Mouse (Mus musculus): ENCODE data around the gene Gimap8. TPM values are rescaled to one million over a fixed set of nuclear protein-coding genes. Genes with fewer than 3 reads are reported as not detected.

Gimap8 gene
- polyA plus RNA-seq, 1 experiment = 22.2 TPM

DNA sequence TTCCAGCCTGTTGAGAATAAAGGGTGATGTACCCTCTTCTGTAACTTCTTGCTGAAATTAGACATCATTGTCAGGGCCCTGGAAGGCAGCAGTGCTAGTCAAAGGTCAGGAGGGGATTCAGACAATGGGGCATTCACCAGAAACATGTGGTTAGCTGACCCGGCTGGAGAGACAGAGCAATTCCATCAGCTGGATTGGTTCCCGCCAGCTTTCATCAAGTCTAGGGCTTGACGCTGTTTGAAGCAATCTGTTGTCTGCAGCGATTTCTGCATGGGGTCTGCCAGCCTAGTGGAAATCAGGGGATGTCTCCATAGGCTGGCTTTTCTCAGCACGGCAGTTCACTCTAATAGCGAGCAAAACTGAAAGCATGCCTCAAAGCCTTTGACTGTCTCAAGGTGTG is 10.5 kb upstream of the Gimap8 start:
- no peaks in the 10 kb centered on the region for H3K27me3 ChIP-seq (ENCODE audit: control insufficient read depth, insufficient read depth, low read length)
- 91% methylated on average over 6 of the region's 6 CpGs for WGBS
- no peak overlapping the region for H3K4me3 ChIP-seq (ENCODE audit: extremely low read depth, insufficient read depth, insufficient read length)
- TF ChIP-seq POLR2A (IDR thresholded peaks at IDR 0.05; ENCODE audit: low read depth, low read length) (no peak), CTCF (IDR thresholded peaks at IDR 0.05; ENCODE audit: extremely low read depth, insufficient read depth, insufficient read length, insufficient replicate concordance) (no peak)
- no peaks in the 10 kb centered on the region for H3K4me1 ChIP-seq (ENCODE audit: control insufficient read depth, insufficient read depth, insufficient read length)
- H3K36me3 ChIP-seq (ENCODE audit: control insufficient read depth, insufficient read depth, low read length) = no peaks in the 10 kb centered on the region
- H3K27ac ChIP-seq (ENCODE audit: insufficient read depth, low read length) = no peak overlapping the region
- no peak for DNase-seq (ENCODE audit: low read depth in 1 of 2, low spot score in 2 of 2)

DNA sequence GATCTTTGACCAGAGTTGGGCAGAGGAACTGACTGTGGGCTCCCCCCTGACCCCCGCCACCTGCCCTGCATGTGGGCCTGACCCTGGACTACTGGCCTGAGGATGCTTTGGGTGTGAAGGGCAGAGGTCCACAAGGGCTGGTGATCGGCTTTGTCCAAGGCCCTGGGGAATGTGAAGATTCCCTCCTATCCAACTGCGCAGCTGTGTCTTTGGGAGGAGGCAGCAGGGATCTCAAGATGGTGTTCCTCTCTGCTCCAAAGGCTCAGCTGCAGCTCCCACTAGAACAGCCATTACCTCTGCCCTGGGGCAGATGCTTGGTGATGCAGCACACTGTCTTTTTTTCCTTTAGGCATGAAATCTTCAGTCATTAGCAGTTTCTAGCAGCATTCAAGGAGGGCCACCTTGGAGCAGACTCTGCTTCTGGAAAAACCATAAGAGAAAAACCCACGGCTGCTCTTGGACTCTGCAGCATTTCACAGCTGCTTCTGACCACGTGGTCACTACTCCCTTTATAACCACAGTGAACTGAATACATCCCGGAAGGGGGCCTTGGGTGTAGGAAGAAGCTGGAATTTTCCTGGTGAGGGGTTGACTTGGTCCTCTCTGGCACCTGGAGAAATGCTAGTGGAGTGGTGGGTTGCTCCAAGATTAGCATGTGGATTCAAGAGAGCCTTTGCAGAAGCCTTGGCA is 9.1 kb upstream of the Gimap8 start:
- no peak for DNase-seq (ENCODE audit: low read depth in 1 of 2, low spot score in 2 of 2)
- Histone ChIP-seq H3K4me1 (ENCODE audit: control insufficient read depth, insufficient read depth, insufficient read length) (no peaks in the 10 kb centered on the region), H3K4me3 (ENCODE audit: extremely low read depth, insufficient read depth, insufficient read length) (no peak overlapping the region), H3K27me3 (ENCODE audit: control insufficient read depth, insufficient read depth, low read length) (no peaks in the 10 kb centered on the region), H3K36me3 (ENCODE audit: control insufficient read depth, insufficient read depth, low read length) (no peaks in the 10 kb centered on the region), H3K27ac (ENCODE audit: insufficient read depth, low read length) (no peak overlapping the region)
- WGBS = 74% methylated on average over 6 of the region's 6 CpGs
- no peak for TF ChIP-seq POLR2A (IDR thresholded peaks at IDR 0.05; ENCODE audit: low read depth, low read length)
- TF ChIP-seq CTCF (IDR thresholded peaks at IDR 0.05; ENCODE audit: extremely low read depth, insufficient read depth, insufficient read length, insufficient replicate concordance) = no peak

DNA sequence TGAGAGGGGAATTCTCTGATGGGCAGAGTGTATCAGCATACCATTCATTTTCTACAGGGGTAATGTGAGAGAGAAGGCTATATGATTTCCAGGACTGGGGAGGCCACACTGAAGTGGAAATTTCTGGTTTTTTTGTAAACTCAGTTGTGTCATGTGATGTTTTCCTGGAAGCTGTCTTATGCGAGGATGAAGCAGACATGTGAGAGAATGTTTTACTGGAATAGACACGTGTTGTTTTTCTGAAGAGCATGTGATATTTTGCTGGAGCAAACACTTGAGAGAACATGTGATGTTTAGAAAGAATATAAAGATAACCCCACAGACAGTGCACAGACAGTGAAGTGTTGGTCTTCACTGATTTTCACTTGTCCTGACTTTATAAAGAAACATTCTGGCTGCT is 8.5 kb upstream of the Gimap8 start:
- Histone ChIP-seq H3K27me3 (ENCODE audit: control insufficient read depth, insufficient read depth, low read length) (no peaks in the 10 kb centered on the region), H3K27ac (ENCODE audit: insufficient read depth, low read length) (no peak overlapping the region), H3K36me3 (ENCODE audit: control insufficient read depth, insufficient read depth, low read length) (no peaks in the 10 kb centered on the region), H3K4me1 (ENCODE audit: control insufficient read depth, insufficient read depth, insufficient read length) (no peaks in the 10 kb centered on the region), H3K4me3 (ENCODE audit: extremely low read depth, insufficient read depth, insufficient read length) (no peak overlapping the region)
- TF ChIP-seq CTCF (IDR thresholded peaks at IDR 0.05; ENCODE audit: extremely low read depth, insufficient read depth, insufficient read length, insufficient replicate concordance) (no peak), POLR2A (IDR thresholded peaks at IDR 0.05; ENCODE audit: low read depth, low read length) (no peak)
- 81% methylated on average over 2 of the region's 2 CpGs for WGBS
- DNase-seq (ENCODE audit: low read depth in 1 of 2, low spot score in 2 of 2) = no peak

DNA sequence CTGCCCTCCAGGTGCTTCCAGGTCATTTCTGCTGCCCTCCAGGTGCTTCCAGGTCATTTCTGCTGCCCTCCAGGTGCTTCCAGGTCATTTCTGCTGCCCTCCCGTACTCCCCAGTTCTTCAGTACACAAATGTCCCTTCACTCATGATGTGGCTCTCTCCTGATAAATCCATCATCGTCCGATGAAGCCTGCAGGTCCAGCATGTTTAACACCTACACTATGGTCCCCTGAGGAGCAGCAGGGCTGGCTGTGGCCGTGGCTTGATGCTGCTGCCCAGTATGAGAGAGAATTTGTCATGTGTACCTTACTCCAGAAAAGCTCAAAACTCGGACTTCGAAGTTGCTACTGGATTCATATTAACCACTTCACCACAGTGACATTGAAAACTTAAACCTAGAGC is 5.6 kb upstream of the Gimap8 start:
- Histone ChIP-seq H3K4me3 (ENCODE audit: extremely low read depth, insufficient read depth, insufficient read length) (no peak overlapping the region), H3K27me3 (ENCODE audit: control insufficient read depth, insufficient read depth, low read length) (no peaks in the 10 kb centered on the region), H3K27ac (ENCODE audit: insufficient read depth, low read length) (no peak overlapping the region), H3K36me3 (ENCODE audit: control insufficient read depth, insufficient read depth, low read length) (no peaks in the 10 kb centered on the region), H3K4me1 (ENCODE audit: control insufficient read depth, insufficient read depth, insufficient read length) (peaks cover 4% of the 10 kb centered on the region; the same call in 1 of the 2 replicates)
- 78% methylated on average over 6 of the region's 6 CpGs for WGBS
- TF ChIP-seq CTCF (IDR thresholded peaks at IDR 0.05; ENCODE audit: extremely low read depth, insufficient read depth, insufficient read length, insufficient replicate concordance) (no peak), POLR2A (IDR thresholded peaks at IDR 0.05; ENCODE audit: low read depth, low read length) (no peak)
- no peak for DNase-seq (ENCODE audit: low read depth in 1 of 2, low spot score in 2 of 2)

DNA sequence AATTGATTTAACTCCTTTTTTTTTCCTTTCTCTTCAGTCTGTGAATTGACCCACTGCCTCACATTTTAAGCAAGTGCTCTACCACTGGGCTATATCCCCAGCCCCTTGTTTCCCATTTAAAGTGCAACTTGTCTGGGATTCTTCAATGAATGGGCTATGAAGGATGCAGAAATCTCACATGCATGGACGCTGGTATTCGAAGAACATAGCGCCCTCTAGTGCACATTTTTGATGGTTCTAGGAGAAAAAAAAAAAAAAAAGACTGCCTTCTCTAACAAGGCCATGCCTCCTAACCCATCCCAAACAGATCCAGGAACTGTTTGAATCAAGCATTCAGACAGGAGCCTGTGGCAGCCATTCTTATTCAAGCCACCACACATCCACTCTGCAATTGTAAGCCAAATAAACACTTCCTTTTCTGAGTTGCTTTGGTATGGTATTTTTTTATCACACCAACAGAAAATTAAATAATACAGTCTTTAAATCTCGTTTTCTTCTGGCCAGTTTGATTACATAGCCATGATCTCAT is 4.2 kb upstream of the Gimap8 start:
- TF ChIP-seq CTCF (IDR thresholded peaks at IDR 0.05; ENCODE audit: extremely low read depth, insufficient read depth, insufficient read length, insufficient replicate concordance) (peak; percentile 18; the same call in 1 of the 2 replicates), POLR2A (IDR thresholded peaks at IDR 0.05; ENCODE audit: low read depth, low read length) (no peak)
- H3K4me3 ChIP-seq (ENCODE audit: extremely low read depth, insufficient read depth, insufficient read length) = no peak overlapping the region
- DNase-seq (ENCODE audit: low read depth in 1 of 2, low spot score in 2 of 2) = peak in 1 of 2 experiments; percentile 52
- H3K36me3 ChIP-seq (ENCODE audit: control insufficient read depth, insufficient read depth, low read length) = no peaks in the 10 kb centered on the region
- 21% methylated on average over 4 of the region's 4 CpGs for WGBS
- peaks cover 6% of the 10 kb centered on the region; the same call in 1 of the 2 replicates for H3K4me1 ChIP-seq (ENCODE audit: control insufficient read depth, insufficient read depth, insufficient read length)
- H3K27me3 ChIP-seq (ENCODE audit: control insufficient read depth, insufficient read depth, low read length) = no peaks in the 10 kb centered on the region
- H3K27ac ChIP-seq (ENCODE audit: insufficient read depth, low read length) = no peak overlapping the region

DNA sequence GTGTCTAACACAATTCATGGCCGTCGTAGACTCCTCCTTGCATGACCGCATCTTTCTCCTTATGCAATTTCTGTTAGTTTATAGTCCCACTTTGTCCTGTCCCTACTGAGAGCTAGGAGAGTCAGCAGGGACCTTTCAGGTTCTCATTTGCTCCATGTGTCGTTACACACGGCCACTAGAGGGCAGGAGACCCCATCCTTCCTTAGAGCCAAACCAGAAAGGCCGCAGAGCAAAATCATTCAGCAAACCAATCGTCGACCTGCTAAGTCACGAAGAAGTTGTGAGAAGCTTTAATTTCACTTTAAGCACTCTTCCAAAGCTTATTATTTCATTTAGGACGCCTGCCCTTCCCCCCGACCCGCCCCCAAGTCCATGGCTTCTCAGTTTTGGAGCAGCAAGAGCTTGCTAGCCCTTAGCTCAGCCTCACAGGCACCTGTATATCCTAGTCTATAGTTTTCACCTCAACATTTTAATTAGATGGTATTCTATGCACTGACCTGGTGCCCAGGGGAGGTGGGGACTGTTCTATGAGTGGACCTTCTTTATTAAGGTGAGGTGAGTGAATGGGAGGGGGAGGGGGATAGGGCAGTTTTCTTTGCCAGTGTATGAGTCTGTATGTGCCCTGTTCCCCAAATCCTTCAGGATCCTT is 1.2 kb upstream of the Gimap8 start:
- peaks cover 8% of the 10 kb centered on the region for H3K36me3 ChIP-seq (ENCODE audit: control insufficient read depth, insufficient read depth, low read length)
- H3K4me3 ChIP-seq (ENCODE audit: extremely low read depth, insufficient read depth, insufficient read length) = no peak overlapping the region; the same call in 1 of the 2 replicates
- peaks cover 13% of the 10 kb centered on the region; the same call in 1 of the 2 replicates for H3K4me1 ChIP-seq (ENCODE audit: control insufficient read depth, insufficient read depth, insufficient read length)
- H3K27me3 ChIP-seq (ENCODE audit: control insufficient read depth, insufficient read depth, low read length) = no peaks in the 10 kb centered on the region
- DNase-seq (ENCODE audit: low read depth in 1 of 2, low spot score in 2 of 2) = peak; percentile 73 to 75
- TF ChIP-seq CTCF (IDR thresholded peaks at IDR 0.05; ENCODE audit: extremely low read depth, insufficient read depth, insufficient read length, insufficient replicate concordance) = peak; percentile 86; the same call in 1 of the 2 replicates
- TF ChIP-seq POLR2A (IDR thresholded peaks at IDR 0.05; ENCODE audit: low read depth, low read length) = no peak
- WGBS = 6% methylated on average over 12 of the region's 12 CpGs
- H3K27ac ChIP-seq (ENCODE audit: insufficient read depth, low read length) = peak overlapping the region; percentile 45; the same call in 1 of the 2 replicates
